Mouse (Mus musculus) intestine, embryonic 14.5 days (tissue): ENCODE data around the gene Wee2. TPM values are rescaled to one million over a fixed set of nuclear protein-coding genes. Genes with fewer than 3 reads are reported as not detected.

Source experiments
- ATAC-seq: fragments of 200-750 bp; cut with Nextera tagmentation; replicated peaks from 2 replicates; pipeline ENCODE4 v1.8.0; 2017; ENCODE audit warnings: low read depth, moderate number of reproducible peaks, moderate TSS enrichment, moderate library complexity; ENCODE audit not compliant: low FRiP score, low TSS enrichment
- DNase-seq: peaks from one replicate; pipeline ENCODE4 v3.0.0-alpha.2; 2018; ENCODE audit warnings: low spot score
- H3K27ac ChIP-seq: fragments of 300-500 bp; sonication (generic); 2 replicates; pipeline ENCODE4 v1.5.1; 2014; ENCODE audit warnings: low read depth, mild to moderate bottlenecking, control low read depth
- H3K27me3 ChIP-seq: fragments of 300-500 bp; sonication (generic); replicated peaks from 2 replicates; pipeline ENCODE4 v1.6.1; 2014; ENCODE audit warnings: low read length, control low read depth; ENCODE audit not compliant: control insufficient read depth, insufficient read depth
- H3K36me3 ChIP-seq: fragments of 300-500 bp; sonication (generic); 2 replicates; pipeline ENCODE4 v1.6.1; 2014; ENCODE audit warnings: low read length, control low read depth; ENCODE audit not compliant: control insufficient read depth, insufficient read depth
- H3K4me1 ChIP-seq: fragments of 300-500 bp; sonication (generic); replicated peaks from 2 replicates; pipeline ENCODE4 v1.6.1; 2014; ENCODE audit warnings: low read length, control low read depth, mixed read lengths; ENCODE audit not compliant: control insufficient read depth, insufficient read depth
- H3K4me2 ChIP-seq: fragments of 300-500 bp; sonication (generic); 2 replicates; pipeline ENCODE4 v1.6.1; 2014; ENCODE audit warnings: low read length
- H3K4me3 ChIP-seq: fragments of 300-500 bp; sonication (generic); 2 replicates; pipeline ENCODE4 v1.5.1; 2014; ENCODE audit warnings: low read depth, low read length, control low read depth, mixed read lengths
- H3K9ac ChIP-seq: fragments of 300-500 bp; sonication (generic); 2 replicates; pipeline ENCODE4 v1.6.1; 2014; ENCODE audit warnings: mild to moderate bottlenecking, low read length
- H3K9me3 ChIP-seq: fragments of 300-500 bp; sonication (generic); 2 replicates; pipeline ENCODE4 v1.6.1; 2016; ENCODE audit warnings: low read length, control low read depth; ENCODE audit not compliant: control insufficient read depth
- WGBS: fragments of 180-500 bp; shearing (Covaris S2); extraction: QIAGEN DNeasy Blood & Tissue Kit; methylation state at CpG from one replicate; pipeline ENCODE4 v1.1.7; 2014; 5-methylcytosine and 5-hydroxymethylcytosine counted together
- polyA plus RNA-seq: library from polyadenylated mRNA; unstranded; fragments of >200 nt; fragmentation: Nextera tagmentation; extraction: Ambion mirVana; gene quantifications from 2 replicates; pipeline ENCODE4 v1.2.1, GENCODE M21; 2014

Gene Wee2
- polyA plus RNA-seq, 1 experiment from 2014 or later, result not detected

DNA sequence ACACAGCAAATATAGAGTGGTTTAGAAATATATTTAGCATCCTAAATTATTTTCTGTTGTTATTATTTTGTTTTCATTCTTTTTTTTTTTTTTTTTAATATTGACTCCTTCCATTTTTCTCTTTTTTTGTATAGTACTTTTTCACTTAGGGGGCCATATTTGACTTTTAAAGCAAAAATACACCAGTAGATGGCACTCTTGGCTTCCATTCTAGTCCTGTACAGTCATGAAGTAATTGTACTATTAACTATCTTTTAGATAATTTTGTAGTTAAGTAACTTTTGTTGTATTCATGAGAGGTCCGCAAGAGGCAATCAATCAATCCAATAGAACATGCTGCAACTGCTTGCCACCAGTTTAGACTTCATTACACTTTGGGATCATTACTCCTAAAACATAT lies 40.8 kb downstream of the Wee2 start:
- ATAC-seq, result no peak
- H3K4me3 ChIP-seq, result no peak overlapping the region
- no peak for DNase-seq
- H3K27me3 ChIP-seq, result no peaks in the 10 kb centered on the region
- 86% methylated on average over 1 of the region's 1 CpGs for WGBS
- peaks cover 79% of the 10 kb centered on the region for H3K36me3 ChIP-seq
- 0 out of 2 replicates have a peak, but pooled peaks cover 2% of the 10 kb centered on the region for H3K9me3 ChIP-seq
- H3K4me2 ChIP-seq, result no peak overlapping the region
- H3K27ac ChIP-seq, result no peak overlapping the region
- no peak overlapping the region for H3K9ac ChIP-seq
- H3K4me1 ChIP-seq, result no peaks in the 10 kb centered on the region

DNA sequence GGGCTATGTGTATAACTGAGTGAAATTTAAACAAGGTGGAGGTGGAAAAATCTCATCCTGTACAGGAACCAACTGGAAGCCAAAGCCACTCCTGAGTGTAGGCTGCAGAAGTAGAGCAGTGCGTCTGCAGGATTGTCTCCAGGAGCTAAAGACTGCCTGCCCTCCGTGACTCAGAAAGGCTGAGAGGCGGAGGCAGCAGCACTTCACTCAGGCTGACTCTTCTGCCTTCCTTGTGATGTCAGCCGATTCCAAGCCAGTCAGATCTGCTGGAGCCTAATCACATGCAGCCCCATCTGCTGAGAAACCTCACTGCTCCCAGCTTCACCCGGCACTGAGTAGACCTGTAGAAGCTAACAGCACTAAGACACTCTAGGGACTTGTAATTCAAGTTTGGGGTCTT lies 43.4 kb downstream of the Wee2 start:
- Histone ChIP-seq H3K27me3 (no peaks in the 10 kb centered on the region), H3K4me3 (no peak overlapping the region), H3K36me3 (peaks cover 65% of the 10 kb centered on the region), H3K9ac (no peak overlapping the region), H3K9me3 (no peaks in the 10 kb centered on the region), H3K27ac (no peak overlapping the region), H3K4me2 (no peak overlapping the region), H3K4me1 (no peaks in the 10 kb centered on the region)
- no peak for ATAC-seq
- no peak for DNase-seq
- 94% methylated on average over 5 of the region's 5 CpGs for WGBS

- Histone ChIP-seq H3K4me1 (no peaks in the 10 kb centered on the region), H3K27me3 (no peaks in the 10 kb centered on the region), H3K4me2 (no peak within 1 kb of the TSS), H3K9me3 (no peaks in the 10 kb centered on the region), H3K9ac (no peak within 1 kb of the TSS), H3K36me3 (no peaks in the 10 kb centered on the region), H3K4me3 (no peak within 1 kb of the TSS), H3K27ac (no peak within 1 kb of the TSS)
- ATAC-seq (no peak), DNase-seq (no peak)
Measured at GRCm38 (mm10) chr6:40490933-40491332, 52.0 kb downstream of the Wee2 start, which contains the start of gene Tas2r137. Gene Tas2r137 (plus strand): TSS chr6:40491233.

DNA sequence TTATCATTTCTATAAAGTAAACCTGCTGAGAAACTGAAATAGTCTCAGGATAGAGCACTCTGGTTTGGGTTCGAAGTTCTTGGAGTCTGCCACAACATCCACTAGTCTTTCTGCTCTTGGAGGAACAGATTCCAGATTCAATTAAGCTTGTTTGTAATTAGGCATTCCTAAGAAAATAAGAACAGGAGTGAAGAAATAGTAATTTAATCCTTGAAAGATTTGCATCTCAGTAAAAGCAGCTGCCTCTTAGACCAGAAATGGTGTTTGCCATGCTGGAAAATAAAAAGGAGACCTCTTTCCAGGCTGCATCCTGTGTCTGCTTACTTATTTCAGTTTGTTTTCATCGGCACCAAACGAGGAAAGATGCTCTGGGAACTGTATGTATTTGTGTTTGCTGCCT lies 54.3 kb downstream of the Wee2 start, which contains the start of gene Tas2r108:
TSS of gene Tas2r108 (plus strand) at position 301 of the 400 bp plus-strand sequence.
- ATAC-seq (no peak), DNase-seq (no peak)
- Histone ChIP-seq H3K27me3 (no peaks in the 10 kb centered on the region), H3K4me3 (no peak within 1 kb of the TSS), H3K9ac (no peak within 1 kb of the TSS), H3K27ac (no peak within 1 kb of the TSS), H3K9me3 (no peaks in the 10 kb centered on the region), H3K4me1 (no peaks in the 10 kb centered on the region), H3K36me3 (no peaks in the 10 kb centered on the region), H3K4me2 (no peak within 1 kb of the TSS)
- 90% methylated on average over 3 of the region's 3 CpGs for WGBS

Other genes with a start within 250 kb of the Wee2 start
- 41.4 and 46.7 TPM in 2 replicates for gene Agk, start 113.9 kb upstream of the Wee2 start, polyA plus RNA-seq
- 10.1 and 10.3 TPM in 2 replicates for gene E330009J07Rik, start 3.0 kb upstream of the Wee2 start, polyA plus RNA-seq
- 152 and 163 TPM in 2 replicates for gene Ssbp1, start 32.3 kb downstream of the Wee2 start, polyA plus RNA-seq
- not detected in 2 replicates for gene Tas2r137, start 52.1 kb downstream of the Wee2 start, polyA plus RNA-seq
- gene Tas2r108, start 54.4 kb downstream of the Wee2 start, polyA plus RNA-seq, result not detected in 2 replicates
- gene Prss37, start 80.4 kb downstream of the Wee2 start, polyA plus RNA-seq, result not detected in 2 replicates
- not detected in 2 replicates for gene Olfr461, start 116.0 kb downstream of the Wee2 start, polyA plus RNA-seq
- not detected in 2 replicates for gene Olfr460, start 130.4 kb downstream of the Wee2 start, polyA plus RNA-seq
- gene Clec5a, start 146.7 kb downstream of the Wee2 start, polyA plus RNA-seq, result 1.0 and 1.1 TPM in 2 replicates
- gene Tas2r138, start 174.2 kb downstream of the Wee2 start, polyA plus RNA-seq, result not detected in 2 replicates
- 37.0 and 42.3 TPM in 2 replicates for gene Mgam, start 189.7 kb downstream of the Wee2 start, polyA plus RNA-seq